Comparison of ENCODE assay signal across 14 mouse cellular contexts in the genomic region with DNA sequence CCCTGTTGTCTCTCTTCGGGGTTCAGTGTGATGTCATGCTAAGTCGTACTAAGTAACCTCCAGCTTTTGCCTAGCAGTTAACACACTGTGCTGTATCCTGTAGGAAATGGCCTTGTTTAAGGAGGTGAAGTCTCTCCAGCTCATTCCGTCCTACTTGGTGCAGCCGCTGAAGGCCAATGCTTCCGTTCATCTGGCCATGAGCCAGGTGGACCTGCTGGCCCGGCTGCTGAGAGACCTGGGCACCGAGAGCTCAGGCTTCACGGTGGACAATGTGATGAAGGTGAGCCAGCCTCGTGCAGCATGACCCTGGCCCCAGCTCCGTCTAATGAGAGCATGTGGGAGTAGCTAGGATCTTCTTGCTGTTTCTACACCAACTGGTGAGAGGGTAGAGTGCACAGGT.
"Had no signal": no experiment of that assay in that cellular context is flagged by ENCODE, and none has a peak within 500 bp of the region (broad histone marks: within the 10 kb centered on the region; RNA-seq: fewer than 3 reads in every experiment).

No protein-coding gene starts in this region.

- H3K9me3 ChIP-seq: kidney, embryonic 15.5 days; limb, embryonic 15.5 days; liver, embryonic 12.5 days; midbrain, embryonic 10.5 days; neural tube, embryonic 15.5 days had no signal

- DNase-seq: lung, embryonic 14.5 days; lung, postnatal 10 days; lung, postnatal 4 days; midbrain, embryonic 14.5 days; right cerebral cortex, adult 18-20 months; right cerebral cortex, postnatal 25 days; thymus, postnatal 36 days had no signal

- H3K4me1 ChIP-seq: kidney, embryonic 15.5 days; limb, embryonic 15.5 days; liver, embryonic 12.5 days; midbrain, embryonic 10.5 days; neural tube, embryonic 15.5 days had no signal

- H3K27me3 ChIP-seq: kidney, embryonic 15.5 days; limb, embryonic 15.5 days; liver, embryonic 12.5 days; neural tube, embryonic 15.5 days had no signal

- H3K4me3 ChIP-seq: kidney, embryonic 15.5 days; left cerebral cortex, adult 2 months; limb, embryonic 15.5 days; liver, embryonic 12.5 days; midbrain, embryonic 10.5 days; myocyte; neural tube, embryonic 15.5 days had no signal
